Mouse (Mus musculus) retina, postnatal 1 day (tissue): ENCODE data around the gene Ntf5.

Experiments used
- DNase-seq: peaks from one replicate; pipeline ENCODE4 v3.0.0-alpha.2; 2012

The Ntf5 gene

GRCm38 (mm10) chr7:45403532-45404261, 9.8 kb upstream of the Ntf5 start:
- peak; percentile 83 for DNase-seq

GRCm38 (mm10) chr7:45405091-45406075, 8.1 kb upstream of the Ntf5 start, which contains the start of gene Kcna7:
TSS of gene Kcna7 (plus strand) at chr7:45405653.
- DNase-seq: peak; percentile 54

- DNase-seq: no peak
Measured at GRCm38 (mm10) chr7:45406157-45407156, 7.0 kb upstream of the Ntf5 start.

GRCm38 (mm10) chr7:45407836-45408235, 5.7 kb upstream of the Ntf5 start:
- DNase-seq: no peak

DNA sequence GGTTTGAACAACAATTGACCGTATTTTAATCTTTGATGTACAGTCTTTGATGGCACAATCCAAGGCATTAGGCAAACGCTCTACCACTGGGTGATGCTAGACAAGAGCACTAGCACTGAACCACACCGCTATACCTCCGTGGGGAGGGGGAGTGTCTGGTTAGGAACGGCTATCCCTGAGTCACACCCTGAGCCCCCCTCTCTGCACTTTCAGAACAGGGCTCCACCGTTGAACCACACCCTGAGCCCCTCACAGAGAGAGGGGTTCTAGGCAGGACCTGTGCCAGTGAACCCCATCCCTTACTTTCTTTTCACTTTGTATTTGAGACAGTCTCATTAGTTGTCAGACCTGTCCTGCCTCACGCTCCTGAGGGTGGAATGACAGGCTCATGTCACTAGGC, 5.1 kb upstream of the Ntf5 start:
- no peak for DNase-seq

- no peak for DNase-seq
Measured at GRCm38 (mm10) chr7:45408949-45409348, 4.5 kb upstream of the Ntf5 start.

DNA sequence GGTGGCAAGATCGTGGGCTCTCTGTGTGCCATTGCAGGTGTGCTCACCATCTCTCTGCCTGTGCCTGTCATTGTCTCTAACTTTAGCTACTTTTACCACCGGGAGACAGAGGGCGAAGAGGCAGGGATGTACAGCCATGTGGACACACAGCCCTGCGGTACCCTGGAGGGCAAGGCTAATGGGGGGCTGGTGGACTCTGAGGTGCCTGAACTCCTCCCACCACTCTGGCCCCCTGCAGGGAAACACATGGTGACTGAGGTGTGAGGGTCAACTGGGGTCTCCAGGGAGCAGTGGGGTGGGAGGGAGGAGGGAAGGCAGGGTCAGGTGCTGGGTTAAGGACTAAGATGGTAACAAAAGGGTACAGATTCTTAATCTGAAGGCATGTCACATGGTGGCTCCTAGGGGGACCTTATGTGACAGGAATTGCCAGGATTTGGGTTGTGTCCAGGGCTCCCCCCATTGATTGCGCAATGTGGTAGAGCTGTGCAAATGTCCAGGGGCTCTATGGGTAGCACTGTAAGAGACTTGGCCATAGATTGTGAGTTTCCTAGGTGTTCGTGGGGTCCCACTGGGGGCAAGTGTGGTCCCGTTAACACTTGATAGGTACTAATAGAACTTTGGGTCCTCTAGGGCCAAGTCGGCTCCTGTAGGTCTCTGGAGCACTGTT, 3.9 kb upstream of the Ntf5 start:
- no peak for DNase-seq

GRCm38 (mm10) chr7:45412421-45412820, 1.1 kb upstream of the Ntf5 start:
- no peak for DNase-seq

DNA sequence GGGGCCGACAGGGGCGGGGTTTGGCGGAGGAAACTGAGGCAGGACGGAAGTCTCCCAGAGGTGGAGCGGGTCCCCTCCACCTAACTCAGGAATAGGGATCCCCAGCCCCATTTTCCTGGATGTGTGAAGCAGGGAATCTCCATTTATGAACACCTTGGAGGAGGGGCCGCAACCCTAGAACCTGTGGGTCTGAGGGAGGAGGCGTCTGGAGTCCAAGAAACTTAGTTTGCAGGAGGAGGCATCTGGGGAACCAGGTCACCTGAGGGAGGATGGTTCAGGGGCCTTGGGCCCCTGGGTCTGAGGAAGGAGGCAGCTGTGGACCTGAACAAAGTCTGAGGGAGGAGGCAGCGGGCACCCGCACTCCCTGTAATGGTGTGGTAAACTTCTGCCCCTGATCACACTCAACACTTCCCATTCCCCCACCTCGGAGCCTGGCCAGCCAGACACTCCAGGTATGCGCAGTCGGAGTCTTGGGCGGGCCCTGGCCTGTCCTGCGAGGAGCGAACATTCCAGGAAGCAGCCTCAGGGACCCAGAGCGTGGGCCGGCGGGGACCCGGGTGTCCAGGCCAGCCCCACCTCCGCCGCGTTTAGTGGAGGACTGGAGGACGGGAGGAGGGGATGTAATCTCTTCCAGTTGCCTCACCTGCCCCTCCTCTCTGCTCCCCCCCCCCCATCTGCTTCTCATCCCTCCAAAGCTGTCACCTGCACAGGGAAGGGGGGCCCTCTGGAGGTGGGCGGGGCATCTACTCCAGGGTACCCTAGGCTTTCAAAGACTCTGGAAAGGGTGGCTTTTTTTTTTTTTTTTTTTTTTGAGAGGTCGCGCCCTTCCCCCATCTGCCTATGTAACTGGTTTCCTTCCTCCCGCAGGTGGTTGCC, 607 bp downstream of the Ntf5 start:
- no peak for DNase-seq

DNA sequence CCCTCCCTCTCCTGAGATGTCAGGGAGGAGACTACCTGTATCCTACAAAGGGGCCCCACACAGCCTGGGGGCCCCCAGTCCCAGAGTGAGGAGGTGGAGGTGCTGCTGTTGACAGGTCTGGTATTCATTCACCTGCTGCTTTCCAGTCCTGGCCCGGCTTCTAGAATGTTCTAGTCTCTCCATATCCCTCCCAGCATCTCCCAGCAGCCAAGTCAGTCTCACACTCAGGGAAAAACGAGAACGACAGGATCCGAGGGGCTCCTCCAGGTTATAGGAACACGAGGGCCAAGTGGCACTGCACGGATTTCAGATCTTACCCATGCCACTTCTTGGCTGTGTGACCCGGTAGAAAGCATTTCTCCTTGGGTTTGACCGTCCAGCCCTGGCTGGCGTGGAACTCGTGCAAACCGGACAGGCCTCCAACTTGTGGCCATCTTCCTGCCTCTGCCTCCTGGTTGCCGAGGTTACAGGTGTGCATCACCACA, 1.3 kb downstream of the Ntf5 start:
- no peak for DNase-seq

DNA sequence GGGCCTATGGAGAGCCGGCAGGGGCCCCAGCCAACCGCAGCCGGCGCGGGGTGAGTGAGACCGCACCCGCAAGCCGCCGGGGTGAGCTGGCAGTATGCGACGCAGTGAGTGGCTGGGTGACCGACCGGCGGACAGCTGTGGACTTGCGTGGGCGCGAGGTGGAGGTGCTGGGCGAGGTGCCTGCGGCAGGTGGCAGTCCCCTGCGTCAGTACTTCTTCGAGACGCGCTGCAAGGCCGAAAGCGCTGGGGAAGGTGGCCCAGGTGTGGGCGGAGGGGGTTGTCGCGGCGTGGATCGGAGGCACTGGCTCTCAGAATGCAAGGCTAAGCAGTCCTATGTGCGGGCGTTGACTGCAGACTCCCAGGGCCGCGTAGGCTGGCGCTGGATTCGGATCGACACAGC, 2.1 kb downstream of the Ntf5 start:
- no peak for DNase-seq

DNA sequence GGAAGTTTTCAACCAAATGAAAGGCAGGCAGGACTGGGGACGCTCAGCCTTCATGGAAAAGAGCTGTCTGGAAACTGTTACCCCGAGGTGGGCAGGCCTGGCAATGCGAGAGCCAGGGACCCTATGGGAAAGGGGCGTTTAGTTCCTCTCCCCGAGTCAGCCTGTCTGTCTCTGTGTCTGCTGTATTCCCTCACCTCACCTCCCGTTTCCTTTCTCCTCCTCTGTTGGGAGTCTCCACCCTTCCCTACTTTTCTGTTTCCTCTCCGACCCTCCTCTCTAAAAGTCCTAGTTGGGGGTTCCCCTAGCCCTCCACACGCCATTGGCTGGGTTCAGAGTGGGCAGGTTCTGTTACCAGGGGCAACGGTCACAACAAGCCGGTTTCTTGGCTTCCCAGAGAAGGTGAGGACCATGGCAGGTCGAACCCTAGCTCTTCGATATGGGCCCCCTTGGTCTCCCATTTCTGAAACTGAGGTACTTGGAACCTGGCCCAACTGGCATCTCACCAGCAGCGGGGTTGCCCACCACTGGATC, 4.5 kb downstream of the Ntf5 start:
- DNase-seq: no peak

DNA sequence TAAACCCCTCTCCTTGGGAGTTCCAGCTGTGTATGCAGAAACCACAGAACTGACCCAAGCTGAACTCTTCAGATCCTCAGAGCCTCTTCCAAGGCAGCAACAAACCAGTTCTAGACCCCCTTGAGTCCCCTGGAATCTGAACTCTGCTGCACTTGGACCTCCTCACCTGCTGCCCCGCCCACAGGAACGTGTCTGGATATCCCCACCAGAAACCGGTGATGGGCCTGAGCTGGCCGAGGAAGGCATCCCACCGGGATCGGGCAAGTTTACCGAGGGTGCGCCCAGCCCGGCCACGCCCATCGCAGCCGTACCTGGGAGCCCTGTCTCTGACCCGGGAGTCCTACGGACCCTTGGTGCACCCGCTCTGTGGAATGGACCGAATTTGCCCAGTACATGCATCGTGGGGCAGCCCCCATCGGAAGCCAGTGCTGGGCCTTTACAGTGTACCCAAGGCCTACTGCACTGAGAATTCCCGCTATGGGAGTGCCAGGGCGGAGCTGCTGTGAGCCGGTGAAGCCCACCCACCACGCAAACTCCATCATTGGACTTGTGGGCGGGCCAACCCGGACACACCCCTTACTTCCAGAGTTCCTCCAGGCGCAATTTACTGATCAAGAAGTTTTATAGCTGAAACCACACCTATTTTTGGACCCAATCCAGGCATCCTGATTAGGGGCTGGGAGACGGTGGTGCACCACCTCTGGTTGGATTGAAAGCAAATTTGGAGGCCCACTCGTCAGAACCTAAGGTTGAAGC, 6.5 kb downstream of the Ntf5 start:
- no peak for DNase-seq

- no peak for DNase-seq
Measured at GRCm38 (mm10) chr7:45420615-45420919, 7.1 kb downstream of the Ntf5 start, which contains the start of gene Lhb. TSS of gene Lhb (plus strand) at chr7:45420820.

- no peak for DNase-seq
Measured at GRCm38 (mm10) chr7:45421194-45421593, 7.7 kb downstream of the Ntf5 start.

DNA sequence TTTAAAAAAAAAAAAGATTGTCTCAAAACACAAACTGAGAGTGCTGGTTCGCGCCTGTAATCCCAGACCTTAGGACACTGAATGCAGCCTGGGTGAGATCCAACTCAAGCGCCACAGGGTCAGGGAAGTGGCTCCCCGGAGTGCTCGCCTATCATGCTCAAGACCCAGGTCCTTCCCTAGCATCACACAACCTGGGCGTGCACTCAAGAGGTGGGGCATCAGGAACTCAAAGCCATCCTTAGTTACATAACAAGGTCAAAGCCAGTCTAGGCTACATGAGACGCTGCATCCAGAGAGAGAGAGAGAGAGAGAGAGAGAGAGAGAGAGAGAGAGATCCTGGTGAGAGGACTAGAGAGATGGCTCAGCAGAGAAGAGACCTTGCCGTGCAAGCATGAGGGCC, 13.1 kb downstream of the Ntf5 start:
- DNase-seq: no peak

DNA sequence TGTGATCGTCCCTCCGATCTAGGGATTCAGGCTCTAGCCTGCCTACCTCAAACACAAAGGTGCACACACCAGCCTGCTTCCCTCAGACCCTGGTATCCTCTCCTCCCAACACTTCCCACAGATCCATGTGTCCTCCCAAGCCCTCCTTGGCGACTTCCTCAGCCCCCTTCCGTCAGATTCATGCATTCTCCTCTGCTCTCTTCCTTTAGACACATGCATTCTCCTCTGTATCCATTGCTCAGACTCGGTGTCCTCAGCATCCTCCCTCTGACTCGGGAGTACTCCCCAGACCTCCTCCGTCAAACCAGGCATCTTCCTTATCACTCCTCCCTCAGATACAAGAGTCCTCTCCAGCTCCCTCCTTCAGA, 20.3 kb downstream of the Ntf5 start:
- DNase-seq: no peak

DNA sequence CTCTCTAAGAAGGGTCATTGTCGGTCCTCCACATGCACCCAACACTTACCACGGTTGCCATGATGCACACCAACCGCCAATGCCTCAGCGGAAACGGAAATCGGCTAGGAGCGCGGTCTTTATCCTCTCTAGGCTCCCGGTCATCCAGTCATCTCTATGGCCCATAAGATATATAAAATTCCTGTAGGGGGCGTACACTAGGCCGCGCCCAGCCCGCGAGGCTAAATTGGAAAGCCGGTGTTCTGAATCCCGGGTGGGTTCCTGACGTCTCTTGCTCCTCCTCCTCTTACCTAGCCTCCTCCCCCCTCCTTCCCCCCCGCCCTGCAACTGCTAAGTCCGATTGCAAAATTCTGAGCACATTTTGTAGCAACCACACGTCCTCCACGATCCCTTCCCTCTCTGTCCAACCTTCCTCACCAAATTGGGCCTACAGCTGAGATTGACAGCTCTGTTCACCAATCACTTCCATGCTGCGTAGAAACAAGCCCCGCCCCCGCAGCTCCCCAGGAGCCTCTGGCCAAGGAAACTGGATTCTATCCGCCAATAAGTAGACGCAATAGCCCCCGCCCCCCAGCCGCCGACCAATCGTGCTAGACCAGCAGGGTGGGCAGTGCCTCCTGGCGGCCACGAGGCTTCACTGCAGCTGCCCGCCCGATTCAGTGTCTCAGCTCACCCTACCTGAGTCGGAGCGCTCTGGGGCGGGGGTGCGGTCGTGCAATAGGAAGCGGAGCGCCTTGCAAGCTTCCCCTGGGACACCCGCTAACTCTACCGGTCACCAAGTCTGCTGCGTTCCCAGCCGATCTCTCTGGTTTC, 20.9 kb downstream of the Ntf5 start, which contains the start of gene Gys1:
Gys1 (plus strand) TSS at position 642 of the 813 bp plus-strand sequence.
- peak; percentile 100 for DNase-seq

- DNase-seq: no peak
Measured at GRCm38 (mm10) chr7:45435038-45435437, 21.5 kb downstream of the Ntf5 start.
